Mouse (Mus musculus) heart, embryonic 12.5 days (tissue): ENCODE data around the gene Runx3. TPM values are rescaled to one million over a fixed set of nuclear protein-coding genes. Genes with fewer than 3 reads are reported as not detected.

Experiments used
- ATAC-seq: fragments of 200-750 bp; cut with Nextera tagmentation; 2 replicates; pipeline ENCODE4 v1.8.0; 2017; ENCODE audit warnings: moderate TSS enrichment, moderate library complexity; ENCODE audit not compliant: insufficient number of reproducible peaks, low FRiP score
- H3K27ac ChIP-seq: fragments of 300-500 bp; sonication (generic); 2 replicates; pipeline ENCODE4 v1.5.1; 2016; ENCODE audit warnings: mild to moderate bottlenecking, moderate library complexity; ENCODE audit not compliant: poor library complexity, severe bottlenecking
- H3K27me3 ChIP-seq: fragments of 300-500 bp; sonication (generic); replicated peaks from 2 replicates; pipeline ENCODE4 v1.6.1; 2016; ENCODE audit warnings: mild to moderate bottlenecking, moderate library complexity
- H3K36me3 ChIP-seq: fragments of 300-500 bp; sonication (generic); 2 replicates; pipeline ENCODE4 v1.6.1; 2016; ENCODE audit warnings: mild to moderate bottlenecking, moderate library complexity
- H3K4me1 ChIP-seq: fragments of 300-500 bp; sonication (generic); replicated peaks from 2 replicates; pipeline ENCODE4 v1.6.1; 2016; ENCODE audit warnings: mild to moderate bottlenecking
- H3K4me2 ChIP-seq: fragments of 300-500 bp; sonication (generic); 2 replicates; pipeline ENCODE4 v1.6.1; 2016; ENCODE audit warnings: mild to moderate bottlenecking, moderate library complexity
- H3K4me3 ChIP-seq: fragments of 300-500 bp; sonication (generic); 2 replicates; pipeline ENCODE4 v1.5.1; 2016; ENCODE audit warnings: mild to moderate bottlenecking
- H3K9ac ChIP-seq: fragments of 300-500 bp; sonication (generic); 2 replicates; pipeline ENCODE4 v1.6.1; 2016; ENCODE audit warnings: mild to moderate bottlenecking, moderate library complexity
- H3K9me3 ChIP-seq: fragments of 300-500 bp; sonication (generic); replicated peaks from 2 replicates; pipeline ENCODE4 v1.6.1; 2016; ENCODE audit warnings: mild to moderate bottlenecking, moderate library complexity
- WGBS: fragments of 180-500 bp; shearing (Covaris S2); methylation state at CpG from one replicate; pipeline ENCODE4 v1.1.7; 2016; 5-methylcytosine and 5-hydroxymethylcytosine counted together
- polyA plus RNA-seq: library from polyadenylated mRNA; unstranded; fragments of >200 nt; fragmentation: Nextera tagmentation; extraction: Ambion mirVana; gene quantifications from 2 replicates; pipeline ENCODE4 v1.2.1, GENCODE M21; 2016

Runx3 gene
- polyA plus RNA-seq, 1 experiment from 2014 or later, result 0.04 TPM

GRCm38 (mm10) chr4:135090613-135091012 lies 29.8 kb upstream of the Runx3 start:
- no peaks in the 10 kb centered on the region for H3K9me3 ChIP-seq
- peaks cover 9% of the 10 kb centered on the region; the same call in 1 of the 2 replicates for H3K4me1 ChIP-seq
- no peak overlapping the region for H3K9ac ChIP-seq
- no peaks in the 10 kb centered on the region for H3K36me3 ChIP-seq
- 75% methylated on average over 13 of the region's 13 CpGs for WGBS
- no peak overlapping the region for H3K4me2 ChIP-seq
- ATAC-seq, result no peak
- H3K4me3 ChIP-seq, result no peak overlapping the region
- no peak overlapping the region for H3K27ac ChIP-seq
- peaks cover 13% of the 10 kb centered on the region; the same call in 1 of the 2 replicates for H3K27me3 ChIP-seq

GRCm38 (mm10) chr4:135092871-135093270 lies 27.6 kb upstream of the Runx3 start:
- no peak overlapping the region for H3K4me3 ChIP-seq
- no peaks in the 10 kb centered on the region for H3K9me3 ChIP-seq
- peaks cover 29% of the 10 kb centered on the region for H3K27me3 ChIP-seq
- no peak for ATAC-seq
- no peaks in the 10 kb centered on the region for H3K36me3 ChIP-seq
- H3K27ac ChIP-seq, result no peak overlapping the region
- peaks cover 9% of the 10 kb centered on the region; the same call in 1 of the 2 replicates for H3K4me1 ChIP-seq
- H3K9ac ChIP-seq, result no peak overlapping the region
- no peak overlapping the region for H3K4me2 ChIP-seq
- WGBS, result 45% methylated on average over 3 of the region's 3 CpGs

- no peak for ATAC-seq
- H3K4me3 ChIP-seq, result no peak overlapping the region
- H3K27ac ChIP-seq, result no peak overlapping the region
- 76% methylated on average over 8 of the region's 8 CpGs for WGBS
- H3K27me3 ChIP-seq, result peaks cover 23% of the 10 kb centered on the region
- H3K9me3 ChIP-seq, result no peaks in the 10 kb centered on the region
- H3K36me3 ChIP-seq, result no peaks in the 10 kb centered on the region
- H3K9ac ChIP-seq, result no peak overlapping the region
- H3K4me2 ChIP-seq, result no peak overlapping the region
- no peaks in the 10 kb centered on the region for H3K4me1 ChIP-seq
These were observed 24.8 kb upstream of the Runx3 start for GRCm38 (mm10) chr4:135095693-135096092.

GRCm38 (mm10) chr4:135097910-135098891 lies 22.3 kb upstream of the Runx3 start:
- Histone ChIP-seq H3K4me3 (no peak overlapping the region), H3K4me2 (no peak overlapping the region), H3K4me1 (no peaks in the 10 kb centered on the region), H3K9me3 (no peaks in the 10 kb centered on the region), H3K36me3 (no peaks in the 10 kb centered on the region), H3K9ac (no peak overlapping the region), H3K27ac (no peak overlapping the region), H3K27me3 (peaks cover 41% of the 10 kb centered on the region)
- 79% methylated on average over 17 of the region's 17 CpGs for WGBS
- ATAC-seq, result no peak

GRCm38 (mm10) chr4:135102019-135102740 lies 18.3 kb upstream of the Runx3 start:
- H3K27ac ChIP-seq, result no peak overlapping the region
- WGBS, result 49% methylated on average over 13 of the region's 13 CpGs
- no peak overlapping the region for H3K4me2 ChIP-seq
- no peak overlapping the region for H3K9ac ChIP-seq
- no peaks in the 10 kb centered on the region for H3K9me3 ChIP-seq
- 0 out of 2 replicates have a peak, but pooled peaks cover 4% of the 10 kb centered on the region for H3K4me1 ChIP-seq
- H3K27me3 ChIP-seq, result peaks cover 68% of the 10 kb centered on the region
- H3K4me3 ChIP-seq, result no peak overlapping the region
- no peaks in the 10 kb centered on the region for H3K36me3 ChIP-seq
- ATAC-seq, result no peak

- H3K4me3 ChIP-seq, result no peak overlapping the region
- 41% methylated on average over 4 of the region's 4 CpGs for WGBS
- H3K27ac ChIP-seq, result no peak overlapping the region
- no peak overlapping the region for H3K4me2 ChIP-seq
- no peak overlapping the region for H3K9ac ChIP-seq
- H3K27me3 ChIP-seq, result peaks cover 62% of the 10 kb centered on the region
- no peaks in the 10 kb centered on the region for H3K36me3 ChIP-seq
- 0 out of 2 replicates have a peak, but pooled peaks cover 6% of the 10 kb centered on the region for H3K4me1 ChIP-seq
- ATAC-seq, result no peak
- no peaks in the 10 kb centered on the region for H3K9me3 ChIP-seq
These were observed 17.7 kb upstream of the Runx3 start for GRCm38 (mm10) chr4:135102761-135103160.

- Histone ChIP-seq H3K36me3 (no peaks in the 10 kb centered on the region), H3K4me1 (0 out of 2 replicates have a peak, but pooled peaks cover 6% of the 10 kb centered on the region), H3K27me3 (peaks cover 66% of the 10 kb centered on the region), H3K27ac (no peak overlapping the region), H3K9ac (no peak overlapping the region), H3K4me2 (no peak overlapping the region), H3K9me3 (no peaks in the 10 kb centered on the region), H3K4me3 (no peak overlapping the region)
- ATAC-seq, result no peak
- WGBS, result 26% methylated on average over 5 of the region's 5 CpGs
These were observed 16.7 kb upstream of the Runx3 start for GRCm38 (mm10) chr4:135103800-135104199.

GRCm38 (mm10) chr4:135106968-135107367 lies 13.5 kb upstream of the Runx3 start:
- Histone ChIP-seq H3K4me2 (no peak overlapping the region), H3K4me3 (no peak overlapping the region), H3K27ac (no peak overlapping the region), H3K36me3 (no peaks in the 10 kb centered on the region), H3K9ac (no peak overlapping the region), H3K27me3 (peaks cover 86% of the 10 kb centered on the region), H3K9me3 (peaks cover 4% of the 10 kb centered on the region), H3K4me1 (0 out of 2 replicates have a peak, but pooled peaks cover 6% of the 10 kb centered on the region)
- ATAC-seq, result no peak
- WGBS, result 35% methylated on average over 4 of the region's 4 CpGs

GRCm38 (mm10) chr4:135108666-135109065 lies 11.8 kb upstream of the Runx3 start:
- Histone ChIP-seq H3K36me3 (no peaks in the 10 kb centered on the region), H3K27ac (no peak overlapping the region), H3K9me3 (peaks cover 9% of the 10 kb centered on the region), H3K4me3 (no peak overlapping the region), H3K4me1 (0 out of 2 replicates have a peak, but pooled peaks cover 6% of the 10 kb centered on the region), H3K4me2 (no peak overlapping the region), H3K9ac (no peak overlapping the region), H3K27me3 (peaks cover 76% of the 10 kb centered on the region)
- 45% methylated on average over 3 of the region's 3 CpGs for WGBS
- no peak for ATAC-seq

GRCm38 (mm10) chr4:135113656-135114055 lies 6.8 kb upstream of the Runx3 start:
- no peaks in the 10 kb centered on the region for H3K4me1 ChIP-seq
- 79% methylated on average over 8 of the region's 8 CpGs for WGBS
- no peak overlapping the region for H3K27ac ChIP-seq
- H3K9ac ChIP-seq, result no peak overlapping the region
- H3K9me3 ChIP-seq, result peaks cover 9% of the 10 kb centered on the region
- H3K36me3 ChIP-seq, result no peaks in the 10 kb centered on the region
- H3K27me3 ChIP-seq, result peaks cover 58% of the 10 kb centered on the region
- ATAC-seq, result no peak
- H3K4me3 ChIP-seq, result no peak overlapping the region
- no peak overlapping the region for H3K4me2 ChIP-seq

- WGBS, result 73% methylated on average over 10 of the region's 10 CpGs
- Histone ChIP-seq H3K4me3 (no peak overlapping the region), H3K9me3 (peaks cover 9% of the 10 kb centered on the region), H3K27me3 (peaks cover 56% of the 10 kb centered on the region), H3K4me1 (no peaks in the 10 kb centered on the region), H3K27ac (no peak overlapping the region), H3K9ac (no peak overlapping the region), H3K4me2 (no peak overlapping the region), H3K36me3 (no peaks in the 10 kb centered on the region)
- ATAC-seq, result no peak
These were observed 6.2 kb upstream of the Runx3 start for GRCm38 (mm10) chr4:135114301-135114700.
